In genomic region chr11:30730721-30731120, GRCm38 (mm10) we compare ENCODE assay signal across 15 mouse cellular contexts.
"Had no signal": no experiment of that assay in that cellular context is flagged by ENCODE, and none has a peak within 500 bp of the region (broad histone marks: within the 10 kb centered on the region; RNA-seq: fewer than 3 reads in every experiment).

No protein-coding gene starts in this region.

- H3K4me3 ChIP-seq: lung, embryonic 15.5 days; megakaryocyte, embryonic 14.5 days; midbrain, embryonic 13.5 days; midbrain, embryonic 15.5 days; neural tube, embryonic 12.5 days; stomach, embryonic 15.5 days had no signal

- H3K9ac ChIP-seq: lung, embryonic 15.5 days; midbrain, embryonic 13.5 days; midbrain, embryonic 15.5 days; neural tube, embryonic 12.5 days; stomach, embryonic 15.5 days had no signal

- H3K27ac ChIP-seq: lung, embryonic 15.5 days; macrophage; midbrain, embryonic 13.5 days; midbrain, embryonic 15.5 days; neural tube, embryonic 12.5 days; stomach, embryonic 15.5 days; stomach, postnatal 0 days had no signal

- H3K36me3 ChIP-seq: lung, embryonic 15.5 days; midbrain, embryonic 13.5 days; midbrain, embryonic 15.5 days; neural tube, embryonic 12.5 days; stomach, embryonic 15.5 days had no signal

- DNase-seq: lung, adult 2 months; lung, postnatal 14 days; lung, postnatal 36 days; right cerebral cortex, postnatal 14 days; thymus, adult 2 months; thymus, postnatal 25 days; thymus, postnatal 4 days had no signal

- H3K4me1 ChIP-seq: lung, embryonic 15.5 days; megakaryocyte, embryonic 14.5 days; midbrain, embryonic 13.5 days; midbrain, embryonic 15.5 days; neural tube, embryonic 12.5 days; stomach, embryonic 15.5 days had no signal

- H3K27me3 ChIP-seq: lung, embryonic 15.5 days; megakaryocyte, embryonic 14.5 days; midbrain, embryonic 13.5 days; midbrain, embryonic 15.5 days; neural tube, embryonic 12.5 days; stomach, embryonic 15.5 days had no signal
